Mouse (Mus musculus): ENCODE data around the gene Pard3b.

The Pard3b gene

DNA sequence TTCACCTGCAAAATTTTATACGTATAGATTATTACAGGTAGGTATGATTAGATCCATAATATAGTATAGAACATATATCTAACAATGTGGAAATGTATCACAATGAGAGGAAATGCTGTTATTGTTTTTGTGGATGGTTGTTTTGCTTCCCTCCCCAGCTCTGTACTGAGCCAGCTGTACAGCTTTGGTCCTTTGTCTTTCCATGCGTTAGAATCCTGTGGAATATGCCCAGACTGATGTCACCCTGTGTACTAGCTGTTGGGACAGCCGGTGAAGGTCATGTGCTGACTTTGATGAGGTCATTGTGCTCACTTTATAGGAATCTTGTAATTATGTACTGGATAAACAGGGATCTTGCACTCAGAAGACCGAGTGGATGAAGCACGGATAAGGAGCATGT lies 286.9 kb downstream of the Pard3b start:
- DNase-seq (ENCODE audit: low spot score): no peak

GRCm38 (mm10) chr1:61928131-61928761 lies 289.6 kb downstream of the Pard3b start:
- no peak for DNase-seq (ENCODE audit: low spot score)

- DNase-seq (ENCODE audit: low spot score): no peak
Measured at GRCm38 (mm10) chr1:61933574-61933973, 294.9 kb downstream of the Pard3b start.

- DNase-seq (ENCODE audit: low spot score): no peak
Measured at GRCm38 (mm10) chr1:61934760-61935159, 296.1 kb downstream of the Pard3b start.

- DNase-seq (ENCODE audit: low spot score): no peak
Measured at GRCm38 (mm10) chr1:61939882-61940281, 301.3 kb downstream of the Pard3b start.

DNA sequence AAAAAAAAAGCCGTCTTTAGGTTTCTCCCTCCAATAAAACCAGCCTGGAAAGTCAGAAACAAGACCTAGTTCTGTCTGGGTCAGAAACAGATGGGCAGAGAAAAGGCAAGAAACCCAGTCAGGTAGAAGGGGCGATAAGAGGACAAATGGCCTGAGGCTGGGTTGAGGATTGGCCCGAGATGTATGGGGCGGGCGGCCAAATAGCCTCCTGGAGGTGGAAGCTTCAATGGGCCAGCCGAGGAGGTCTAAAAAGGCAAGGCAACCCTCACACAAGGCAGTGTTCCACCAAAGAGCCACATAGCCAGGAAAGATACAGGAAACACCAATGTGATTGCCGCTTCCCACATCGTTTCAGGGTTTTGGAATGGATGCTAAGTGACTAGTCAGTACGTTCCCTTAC lies 322.9 kb downstream of the Pard3b start:
- DNase-seq (ENCODE audit: low spot score): no peak

- DNase-seq (ENCODE audit: low spot score): no peak
Measured at GRCm38 (mm10) chr1:61962571-61962970, 323.9 kb downstream of the Pard3b start.

DNA sequence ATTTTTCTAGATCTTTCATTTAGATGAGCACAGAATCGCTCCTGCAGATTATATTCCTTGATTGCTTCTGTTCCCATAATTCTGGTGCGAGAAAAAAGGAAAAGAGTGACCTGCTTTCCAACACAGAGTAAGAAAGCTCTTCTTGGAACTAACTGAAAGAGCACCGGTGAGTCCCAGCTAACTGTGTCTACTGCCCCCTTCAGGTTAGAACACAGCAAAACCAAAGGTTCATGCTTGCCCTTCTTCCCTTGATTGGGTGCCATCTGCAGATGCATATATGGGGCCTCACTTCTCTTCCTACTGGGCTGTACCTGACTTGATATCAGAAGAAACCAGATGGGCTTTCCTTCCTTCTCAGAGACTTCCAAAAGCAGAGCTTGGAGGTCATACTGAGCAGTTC lies 328.5 kb downstream of the Pard3b start:
- no peak for DNase-seq (ENCODE audit: low spot score)

DNA sequence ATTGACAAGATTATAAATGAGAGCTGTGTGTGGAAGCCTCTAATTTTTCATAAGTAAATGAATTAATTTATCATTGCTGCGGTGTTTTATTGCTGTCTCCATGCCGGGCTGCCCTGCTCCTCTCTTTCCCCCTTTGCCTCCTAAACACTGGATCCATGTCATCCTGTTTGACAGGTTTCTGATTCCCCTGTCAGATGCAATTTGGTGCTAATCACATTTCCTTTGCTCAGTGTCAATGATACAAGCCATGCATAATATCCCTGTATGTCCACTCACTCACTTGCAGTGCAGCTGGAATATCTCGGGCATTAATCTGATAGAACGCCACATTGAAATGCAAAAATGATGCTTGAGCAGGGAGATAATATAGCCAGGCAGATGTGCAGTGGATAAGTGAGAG lies 329.2 kb downstream of the Pard3b start:
- DNase-seq (ENCODE audit: low spot score): no peak

DNA sequence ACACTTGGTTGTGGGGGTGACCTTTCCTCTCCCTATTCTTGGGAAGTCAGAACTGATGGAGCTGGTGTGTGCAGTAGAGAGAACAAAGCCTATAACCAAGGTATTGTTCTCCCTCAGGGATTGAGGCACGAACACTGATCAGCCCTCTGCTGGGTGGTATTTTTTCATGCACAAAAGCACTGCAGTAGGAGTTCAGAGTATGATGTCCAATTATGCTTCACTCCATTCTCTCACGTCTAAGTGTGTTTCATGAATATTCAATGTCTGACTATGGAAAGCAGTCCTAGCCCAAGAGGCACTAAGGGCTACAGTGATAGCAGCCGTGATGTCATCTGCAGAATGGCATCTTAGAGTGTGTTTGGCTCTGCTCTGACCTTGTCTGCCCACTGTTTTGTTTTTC lies 359.1 kb downstream of the Pard3b start:
- DNase-seq (ENCODE audit: low spot score): no peak

- no peak for DNase-seq (ENCODE audit: low spot score)
Measured at GRCm38 (mm10) chr1:62008811-62009210, 370.2 kb downstream of the Pard3b start.

DNA sequence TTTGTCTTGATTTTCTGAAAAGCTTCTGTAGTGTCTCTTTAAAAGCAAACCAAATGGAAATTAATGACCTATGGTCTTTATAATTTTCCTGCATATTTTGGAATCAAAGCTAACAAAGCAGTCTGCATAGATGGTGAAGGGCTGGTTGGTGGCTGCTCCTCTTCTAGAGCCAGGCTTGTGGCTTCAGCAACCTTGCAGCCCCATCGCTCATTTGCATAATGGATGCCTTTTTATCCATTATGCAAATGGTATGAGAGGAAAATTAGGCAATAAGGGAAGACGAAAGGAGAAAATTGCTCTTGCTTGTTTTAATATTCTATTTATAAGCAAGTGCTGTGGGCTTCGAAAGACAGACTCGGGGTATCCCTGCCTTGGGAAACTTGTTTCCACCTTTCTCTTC lies 373.1 kb downstream of the Pard3b start:
- no peak for DNase-seq (ENCODE audit: low spot score)

DNA sequence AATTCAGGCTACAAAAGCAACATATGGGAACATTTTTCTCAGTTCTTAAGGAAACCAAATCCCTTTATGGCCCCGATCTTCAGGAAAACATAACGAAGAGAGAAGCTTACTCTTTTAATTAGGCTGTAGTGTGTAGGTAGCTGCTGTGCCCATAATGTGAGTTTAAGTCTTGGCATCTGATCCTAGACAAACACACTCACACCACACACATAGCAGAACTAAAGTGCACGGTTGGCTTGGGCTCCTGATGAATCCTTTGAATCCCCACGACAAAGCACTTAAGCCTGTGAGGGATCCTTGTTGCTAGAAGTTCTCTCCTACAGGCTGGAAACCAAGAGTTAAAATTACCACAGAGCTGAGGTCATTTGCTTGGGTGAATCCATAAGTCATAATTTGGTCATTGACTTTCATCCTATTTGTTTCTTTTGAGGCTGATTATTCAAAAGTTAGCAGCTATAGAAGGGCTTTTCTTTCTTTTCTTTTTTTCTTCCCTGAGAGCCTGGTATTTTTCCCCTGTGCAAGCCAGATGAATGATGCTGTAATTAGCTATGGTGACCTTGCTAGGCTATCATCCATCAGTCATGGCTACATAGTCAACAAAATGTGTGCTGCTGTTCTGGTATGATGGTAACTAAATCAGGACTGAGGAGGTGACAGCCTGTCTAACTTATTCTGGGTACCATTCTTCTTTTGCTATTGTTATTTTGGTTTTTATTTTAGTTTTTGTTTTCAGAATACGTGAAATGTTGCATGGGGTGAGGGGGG lies 378.1 kb downstream of the Pard3b start:
- DNase-seq (ENCODE audit: low spot score): no peak

GRCm38 (mm10) chr1:62018276-62018675 lies 379.7 kb downstream of the Pard3b start:
- DNase-seq (ENCODE audit: low spot score): no peak

GRCm38 (mm10) chr1:62019743-62020142 lies 381.1 kb downstream of the Pard3b start:
- no peak for DNase-seq (ENCODE audit: low spot score)

DNA sequence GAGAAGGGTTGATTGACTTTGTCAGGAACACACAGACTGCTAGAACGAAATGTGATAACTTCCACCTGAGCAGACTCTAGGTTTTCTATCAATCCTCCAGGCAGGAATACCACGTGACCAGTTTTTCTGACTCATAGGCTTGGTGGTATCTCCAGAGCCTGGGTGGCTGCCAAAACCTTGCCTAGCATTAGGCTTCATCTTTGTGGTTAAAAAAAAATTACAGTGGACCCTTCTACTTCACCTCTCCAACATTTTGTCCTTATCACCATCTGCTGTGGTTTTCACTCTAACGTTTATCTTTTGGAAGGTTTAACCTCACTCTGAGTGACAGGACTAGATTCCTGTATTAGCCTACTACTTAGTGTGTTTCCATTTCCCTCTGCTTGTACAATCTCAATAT lies 403.1 kb downstream of the Pard3b start:
- no peak for DNase-seq (ENCODE audit: low spot score)

- no peak for DNase-seq (ENCODE audit: low spot score)
Measured at GRCm38 (mm10) chr1:62048592-62048991, 410.0 kb downstream of the Pard3b start.

DNA sequence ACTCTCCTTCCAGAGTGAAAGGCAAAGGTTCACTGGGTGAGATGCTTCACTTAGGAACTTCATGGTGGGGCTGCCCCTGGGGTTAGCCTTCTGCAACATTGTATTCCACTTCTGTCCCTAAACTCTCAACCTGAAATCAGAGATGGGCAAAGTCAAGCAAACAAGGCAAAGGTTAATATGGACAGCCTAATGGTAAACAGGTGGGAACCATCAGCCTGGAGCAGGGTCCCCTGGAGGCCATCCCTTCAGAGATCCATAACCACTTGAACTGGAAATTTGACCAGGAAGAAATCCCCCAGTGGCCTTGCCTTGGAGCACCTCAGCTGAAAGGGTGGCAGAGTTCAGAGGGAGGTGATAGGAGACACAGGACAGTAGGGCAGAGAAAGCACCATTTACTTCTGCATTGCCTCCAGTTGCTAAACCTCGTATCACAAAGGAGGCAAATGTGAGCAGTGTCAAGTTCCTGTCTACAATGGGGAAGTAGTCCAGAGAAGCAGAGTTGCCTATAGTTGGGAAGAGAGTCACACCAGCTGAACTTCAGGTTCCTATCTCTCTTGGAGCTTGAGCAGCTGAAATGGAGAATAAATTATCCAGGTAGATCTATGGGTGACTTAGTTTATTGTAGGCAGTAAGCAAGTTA lies 412.7 kb downstream of the Pard3b start:
- no peak for DNase-seq (ENCODE audit: low spot score)

- no peak for DNase-seq (ENCODE audit: low spot score)
Measured at GRCm38 (mm10) chr1:62053167-62053638, 414.6 kb downstream of the Pard3b start.

- DNase-seq (ENCODE audit: low spot score): no peak
Measured at GRCm38 (mm10) chr1:62055280-62055679, 416.7 kb downstream of the Pard3b start.

DNA sequence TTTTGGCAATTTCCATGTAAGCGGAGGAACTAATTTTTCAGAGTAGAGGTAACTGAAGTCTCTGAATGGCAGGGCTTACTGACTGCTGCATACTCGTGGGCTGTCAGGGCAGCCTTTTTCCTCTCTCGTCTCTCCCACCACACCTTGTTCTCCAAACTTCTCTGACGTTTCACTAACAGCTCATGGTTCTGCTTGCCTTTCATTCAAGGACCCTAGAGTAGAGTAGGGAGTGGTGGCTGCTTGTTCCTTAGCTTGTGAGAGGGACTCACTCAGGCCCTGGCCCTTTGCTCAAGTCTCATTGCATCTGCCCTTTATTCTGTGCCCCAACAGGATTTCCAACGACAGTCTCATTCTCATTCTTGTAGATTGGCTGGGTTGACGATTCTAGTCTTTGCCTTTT lies 432.0 kb downstream of the Pard3b start:
- no peak for DNase-seq (ENCODE audit: low spot score)

GRCm38 (mm10) chr1:62071139-62071538 lies 432.5 kb downstream of the Pard3b start:
- DNase-seq (ENCODE audit: low spot score): no peak

DNA sequence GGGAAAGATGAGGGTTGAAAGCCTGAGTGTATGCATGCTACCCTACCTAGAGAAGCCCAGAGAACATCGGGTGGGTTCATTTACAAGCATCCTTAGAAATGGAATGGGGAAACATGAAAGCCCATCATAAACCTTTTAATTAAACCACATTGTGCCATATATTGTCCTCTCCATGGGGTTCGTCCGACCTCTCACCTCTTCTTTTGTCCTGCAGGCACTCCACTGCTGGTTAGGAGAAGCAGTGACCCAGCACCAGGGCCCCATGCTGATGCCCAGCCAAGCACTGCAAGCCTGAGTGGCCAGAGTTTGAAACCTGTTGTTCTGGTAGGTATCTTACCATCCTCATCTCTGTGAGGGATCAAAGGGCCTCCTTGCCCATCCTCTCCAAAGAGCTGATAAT lies 437.5 kb downstream of the Pard3b start:
- no peak for DNase-seq (ENCODE audit: low spot score)

All from urinary bladder, postnatal 10 days (tissue).